Mouse (Mus musculus) CH12.LX (cell line): ENCODE measurements around the gene Ankrd63. TPM values are rescaled to one million over a fixed set of nuclear protein-coding genes. Genes with fewer than 3 reads are reported as not detected.

Experiments
- DNase-seq: peaks from one replicate; pipeline ENCODE4 v3.0.0-alpha.2; 2013; ENCODE audit errors: extremely low read depth
- H3K27ac ChIP-seq: 2 replicates; pipeline ENCODE4 v1.5.1; 2012; ENCODE audit warnings: low read depth, mild to moderate bottlenecking, control low read depth, moderate library complexity; ENCODE audit not compliant: insufficient read depth
- H3K27me3 ChIP-seq: replicated peaks from 2 replicates; pipeline ENCODE3; 2012; ENCODE audit warnings: inconsistent platforms
- H3K36me3 ChIP-seq, 2 experiments: replicated peaks in 1 of 2; 2 replicates each; pipeline versions ENCODE3 to v1.6.1; 2012; ENCODE audit warnings: inconsistent platforms in 1 of 2, low read length in 1 of 2, mild to moderate bottlenecking in 1 of 2, mixed read lengths in 1 of 2, moderate library complexity in 1 of 2; ENCODE audit not compliant: control insufficient read depth in 1 of 2, insufficient read depth in 1 of 2
- H3K4me1 ChIP-seq, 2 experiments: 2 replicates each; pipeline ENCODE4 v1.6.1; 2012; ENCODE audit warnings: inconsistent platforms in 1 of 2, moderate library complexity in 1 of 2; ENCODE audit not compliant: insufficient read depth in 2 of 2, control insufficient read depth in 1 of 2
- H3K4me2 ChIP-seq: 2 replicates; pipeline ENCODE4 v1.6.1; 2012; ENCODE audit warnings: low read depth, mild to moderate bottlenecking, control low read depth; ENCODE audit not compliant: poor library complexity, insufficient read depth, severe bottlenecking
- H3K4me3 ChIP-seq, 3 experiments: fragments of 150-350 bp in 1 of 3; sonication (generic) in 1 of 3; replicated peaks in 1 of 3; 2 replicates each; pipeline versions ENCODE3 to v1.5.1; 2011 to 2012; ENCODE audit warnings: low read depth in 2 of 3, low read length in 2 of 3, mild to moderate bottlenecking in 2 of 3, moderate library complexity in 2 of 3, control low read depth in 1 of 3, improper control_type of control experiment in 1 of 3, inconsistent platforms in 1 of 3, mixed read lengths in 1 of 3; ENCODE audit not compliant: poor library complexity in 1 of 3
- H3K79me2 ChIP-seq: replicated peaks from 2 replicates; pipeline ENCODE4 v1.6.1; 2012; ENCODE audit warnings: mild to moderate bottlenecking, moderate library complexity; ENCODE audit not compliant: control insufficient read depth, poor library complexity, insufficient read depth, severe bottlenecking; ENCODE audit errors: extremely low read depth
- H3K9ac ChIP-seq: 2 replicates; pipeline ENCODE4 v1.6.1; 2012; ENCODE audit warnings: low read depth, mild to moderate bottlenecking, control low read depth, moderate library complexity; ENCODE audit not compliant: insufficient read depth
- H3K9me3 ChIP-seq: replicated peaks from 2 replicates; pipeline ENCODE3; 2012; ENCODE audit warnings: low read length, inconsistent platforms, mixed read lengths
- CHD2 ChIP-seq: IDR thresholded peaks from 2 replicates; pipeline ENCODE4 v1.6.1; 2011; ENCODE audit warnings: low read length, improper control_type of control experiment
- ELF1 ChIP-seq: IDR thresholded peaks from 2 replicates; pipeline ENCODE4 v1.6.1; 2014; ENCODE audit warnings: low read depth, mild to moderate bottlenecking, inconsistent platforms, low read length, improper control_type of control experiment
- ETS1 ChIP-seq: conservative IDR thresholded peaks from 2 replicates; pipeline ENCODE4 v1.6.1; 2012; ENCODE audit warnings: low read depth, mild to moderate bottlenecking, inconsistent platforms, low read length, improper control_type of control experiment, moderate library complexity
- HCFC1 ChIP-seq: IDR thresholded peaks from 2 replicates; pipeline ENCODE4 v1.6.1; 2012; ENCODE audit warnings: low read depth, mild to moderate bottlenecking, inconsistent platforms, low read length, improper control_type of control experiment
- JUN ChIP-seq: IDR thresholded peaks from 2 replicates; pipeline ENCODE4 v1.6.1; 2011; ENCODE audit warnings: low read depth, mild to moderate bottlenecking, low read length, improper control_type of control experiment, moderate library complexity; ENCODE audit not compliant: insufficient read depth
- MAZ ChIP-seq: IDR thresholded peaks from 2 replicates; pipeline ENCODE4 v1.6.1; 2012; ENCODE audit warnings: low read depth, mild to moderate bottlenecking, inconsistent platforms, low read length, improper control_type of control experiment, moderate library complexity
- MXI1 ChIP-seq: IDR thresholded peaks from 2 replicates; pipeline ENCODE4 v1.6.1; 2011; ENCODE audit warnings: mild to moderate bottlenecking, low read depth, low read length, improper control_type of control experiment
- NELFE ChIP-seq: IDR thresholded peaks from 2 replicates; pipeline ENCODE4 v1.6.1; 2011; ENCODE audit warnings: low read depth, low read length, improper control_type of control experiment
- NRF1 ChIP-seq: IDR thresholded peaks from 2 replicates; pipeline ENCODE4 v1.6.1; 2014; ENCODE audit warnings: low read depth, mild to moderate bottlenecking, inconsistent platforms, low read length, improper control_type of control experiment, moderate library complexity
- POLR2AphosphoS2 ChIP-seq: IDR thresholded peaks from 2 replicates; pipeline ENCODE4 v1.6.1; 2011; ENCODE audit warnings: low read depth, low read length, improper control_type of control experiment
- RAD21 ChIP-seq: IDR thresholded peaks from 2 replicates; pipeline ENCODE4 v1.6.1; 2011; ENCODE audit warnings: low read depth, mild to moderate bottlenecking, low read length, improper control_type of control experiment, moderate library complexity
- TBP ChIP-seq: conservative IDR thresholded peaks from 2 replicates; pipeline ENCODE4 v1.6.1; 2011; ENCODE audit warnings: low read depth, low read length, improper control_type of control experiment
- TCF12 ChIP-seq: IDR thresholded peaks from 2 replicates; pipeline ENCODE4 v1.6.1; 2014; ENCODE audit warnings: low read depth, mild to moderate bottlenecking, inconsistent platforms, low read length, improper control_type of control experiment
- ZMIZ1 ChIP-seq: IDR thresholded peaks from 2 replicates; pipeline ENCODE4 v1.6.1; 2012; ENCODE audit warnings: low read depth, mild to moderate bottlenecking, inconsistent platforms, low read length, improper control_type of control experiment
- ZNF384 ChIP-seq: IDR thresholded peaks from 2 replicates; pipeline ENCODE4 v1.6.1; 2012; ENCODE audit warnings: low read depth, low read length, improper control_type of control experiment, inconsistent platforms
- dilution Hi-C: fragments of 300-500 bp; cut with MboI; formaldehyde crosslinking; loops from 2 replicates; pipeline ENCODE4 v1.14.3; 2020; ENCODE audit warnings: low sequenced_read_pairs; ENCODE audit not compliant: extremely low pct_unique_long_range_greater_than_20kb, extremely low pct_ligation_motif_present
- in situ Hi-C: fragments of 300-500 bp; cut with MboI; formaldehyde crosslinking; loops from 3 replicates; pipeline ENCODE4 v1.14.3; 2019; ENCODE audit warnings: low sequenced_read_pairs, low pct_ligation_motif_present, low pct_unique_long_range_greater_than_20kb, mixed read lengths
- polyA plus RNA-seq: library from polyadenylated mRNA; unstranded; fragments of >175 nt; gene quantifications from 2 replicates; pipeline ENCODE4 v1.2.1, GENCODE M21; 2012; ENCODE audit warnings: low read depth; ENCODE audit not compliant: insufficient read length
- total RNA-seq, 2 experiments: library from RNA; depleted of rRNA; stranded (reverse); fragments of 300-350 nt in 1 of 2; fragments of >200 nt in 1 of 2; gene quantifications; 2 replicates each; pipeline ENCODE4 v1.2.3; 2012 to 2014

Ankrd63 gene
- total and polyA plus RNA-seq, 3 experiments = 0.07 TPM; not detected in 2

DNA sequence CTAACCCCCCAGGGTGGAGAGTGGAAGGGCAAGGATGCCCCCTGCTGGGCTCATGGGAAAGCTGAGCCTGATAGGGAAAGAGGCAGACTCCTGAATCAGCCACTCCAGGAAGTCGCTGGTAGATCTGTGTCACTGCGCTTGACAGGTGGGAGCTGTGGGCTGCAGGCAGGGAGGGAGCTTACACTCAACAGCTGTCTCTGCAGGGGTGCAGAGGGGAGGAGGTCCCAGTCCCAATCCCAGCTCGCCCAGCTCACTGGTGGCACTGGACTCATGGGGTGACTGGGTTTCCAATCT is 26.8 kb upstream of the Ankrd63 start (continued):
- TF ChIP-seq HCFC1 = no peak
- TF ChIP-seq MXI1 = no peak
- peak; percentile 84 for TF ChIP-seq RAD21
- TF ChIP-seq POLR2AphosphoS2 = no peak
- 0 out of 2 replicates have a peak, but pooled peaks have one; percentile 36 for TF ChIP-seq MAZ
- no peak for TF ChIP-seq ETS1
- TF ChIP-seq TBP = no peak
- TF ChIP-seq ZNF384 = no peak
- TF ChIP-seq NELFE = no peak

GRCm38 (mm10) chr2:118729816-118730621 is 26.3 kb upstream of the Ankrd63 start:
- Histone ChIP-seq H3K4me3 (no peak overlapping the region), H3K79me2 (no peaks in the 10 kb centered on the region), H3K9me3 (no peaks in the 10 kb centered on the region), H3K27ac (no peak overlapping the region), H3K4me2 (no peak overlapping the region), H3K9ac (no peak overlapping the region), H3K4me1 (peaks cover 16 to 52% of the 10 kb centered on the region in 2 experiments; a peak in 3 of 4 replicates), H3K27me3 (peaks cover 6% of the 10 kb centered on the region), H3K36me3 (peaks cover 0 to 9% of the 10 kb centered on the region in 2 experiments)
- TF ChIP-seq CHD2 (0 out of 2 replicates have a peak, but pooled peaks have one; percentile 15), TBP (no peak), TCF12 (peak; percentile 45; the same call in 1 of the 2 replicates)
- dilution Hi-C loops = no loop called here
- DNase-seq = no peak
- in situ Hi-C loops = loop anchor here (10.0 to 25.0 kb wide), 2 partner anchors 85 to 243 kb away; partner anchors contain the start of gene Srp14

DNA sequence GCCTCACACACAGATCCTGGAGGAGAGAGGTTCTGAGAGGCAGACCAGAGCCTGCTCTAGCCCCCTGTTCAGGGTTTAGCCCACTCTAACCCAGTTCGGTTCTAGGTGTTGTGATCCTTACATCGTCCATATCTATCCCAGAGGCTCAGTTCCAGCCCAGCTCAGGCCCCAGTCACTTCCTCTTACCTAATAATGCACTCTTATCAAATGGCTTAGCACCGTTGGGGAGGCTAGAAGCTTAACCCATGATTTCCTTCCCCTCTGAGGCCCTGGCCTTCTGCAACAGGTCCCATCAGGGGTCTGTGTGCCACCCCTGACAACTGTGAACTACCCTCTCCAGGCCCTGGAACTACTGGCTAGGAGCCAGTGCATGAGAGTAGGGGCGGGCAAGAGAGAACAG is 25.4 kb upstream of the Ankrd63 start:
- Histone ChIP-seq H3K36me3 (peaks cover under 1 to 16% of the 10 kb centered on the region in 2 experiments), H3K4me3 (no peak overlapping the region), H3K27me3 (peaks cover 6% of the 10 kb centered on the region), H3K9ac (no peak overlapping the region), H3K79me2 (no peaks in the 10 kb centered on the region), H3K4me1 (peaks cover 16 to 59% of the 10 kb centered on the region in 2 experiments; a peak in 3 of 4 replicates), H3K27ac (no peak overlapping the region), H3K9me3 (no peaks in the 10 kb centered on the region), H3K4me2 (no peak overlapping the region)
- TF ChIP-seq JUN (no peak), NELFE (no peak), ELF1 (no peak), ZMIZ1 (no peak), HCFC1 (no peak), NRF1 (no peak)
- dilution Hi-C loops = no loop called here
- in situ Hi-C loops = loop anchor here (25.0 kb wide), 1 partner anchor 242 kb away; the partner anchor contains the start of gene Srp14
- no peak for DNase-seq
